Mouse (Mus musculus) megakaryocyte, embryonic 14.5 days (primary cell): ENCODE results near the gene Dstyk.

Experiments
- FLI1 ChIP-seq: IDR thresholded peaks from 2 replicates; pipeline ENCODE4 v1.6.1; 2012; ENCODE audit warnings: low read length, inconsistent platforms, mixed read lengths
- GATA1 ChIP-seq: IDR thresholded peaks from 3 replicates; pipeline ENCODE4 v1.6.1; 2012; ENCODE audit warnings: mixed read lengths, low read length, inconsistent platforms, borderline replicate concordance

- TF ChIP-seq GATA1: no peak
- TF ChIP-seq FLI1: no peak
Measured at GRCm38 (mm10) chr1:132410657-132411056, 6.7 kb upstream of the Dstyk start.
